Mouse (Mus musculus) frontal cortex, postnatal 36 days (tissue): ENCODE results near the gene Pmf1.
A peak's percentile ranks its signal among the peaks of the same experiment; 100 is the strongest.
"Not testable (repeated sequence)": the region's sequence is repeated elsewhere in the genome, so short reads cannot be mapped to it uniquely, and the experiment has no call there.

Experiments
- DNase-seq, 2 experiments: peaks; one replicate each; pipeline ENCODE4 v3.0.0; 2022; ENCODE audit warnings: low spot score in 2 of 2

The Pmf1 gene

GRCm38 (mm10) chr3:88439582-88439981, 29.5 kb upstream of the Pmf1 start:
- no peak for DNase-seq

GRCm38 (mm10) chr3:88437454-88437853, 27.3 kb upstream of the Pmf1 start:
- no peak for DNase-seq

GRCm38 (mm10) chr3:88436395-88437201, 26.5 kb upstream of the Pmf1 start:
- peak; percentile 35 to 40 for DNase-seq

- peak; percentile 84 to 90 for DNase-seq
These were observed 25.4 kb upstream of the Pmf1 start for GRCm38 (mm10) chr3:88435515-88435914.

GRCm38 (mm10) chr3:88428639-88429038, 18.5 kb upstream of the Pmf1 start:
- DNase-seq = not testable (repeated sequence)

GRCm38 (mm10) chr3:88427342-88427905, 17.3 kb upstream of the Pmf1 start:
- DNase-seq = no peak

GRCm38 (mm10) chr3:88425708-88426420, 15.7 kb upstream of the Pmf1 start:
- DNase-seq = no peak

GRCm38 (mm10) chr3:88425330-88425689, 15.2 kb upstream of the Pmf1 start:
- DNase-seq = no peak

- peak; percentile 89 to 96 for DNase-seq
These were observed 14.6 kb upstream of the Pmf1 start, which contains the start of gene Slc25a44 for GRCm38 (mm10) chr3:88424605-88425329. Gene Slc25a44 (minus strand): TSS chr3:88425139.

GRCm38 (mm10) chr3:88422020-88422720, 12.0 kb upstream of the Pmf1 start:
- DNase-seq = peak; percentile 31 to 44

GRCm38 (mm10) chr3:88420771-88421170, 10.6 kb upstream of the Pmf1 start:
- DNase-seq = no peak

- no peak for DNase-seq
These were observed 7.9 kb upstream of the Pmf1 start for GRCm38 (mm10) chr3:88418016-88418415.

- DNase-seq = no peak
These were observed 5.5 kb upstream of the Pmf1 start for GRCm38 (mm10) chr3:88415668-88416067.

- DNase-seq = no peak
These were observed 2.5 kb upstream of the Pmf1 start for GRCm38 (mm10) chr3:88412636-88413035.

GRCm38 (mm10) chr3:88411681-88412080, 1.6 kb upstream of the Pmf1 start:
- DNase-seq = no peak

GRCm38 (mm10) chr3:88410645-88411031, 507 bp upstream of the Pmf1 start:
- no peak for DNase-seq

- no peak for DNase-seq
These were observed 1.2 kb downstream of the Pmf1 start for GRCm38 (mm10) chr3:88408953-88409352.

GRCm38 (mm10) chr3:88407529-88407928, 2.6 kb downstream of the Pmf1 start:
- DNase-seq = no peak

- DNase-seq = peak; percentile 56 to 77
These were observed 3.0 kb downstream of the Pmf1 start for GRCm38 (mm10) chr3:88407090-88407489.

- DNase-seq = no peak
These were observed 6.5 kb downstream of the Pmf1 start for GRCm38 (mm10) chr3:88403522-88404230.

GRCm38 (mm10) chr3:88398666-88399065, 11.5 kb downstream of the Pmf1 start:
- no peak for DNase-seq
